In genomic region chr4:138922131-138922459, GRCm38 (mm10) we compare ENCODE assay signal across 8 mouse cellular contexts. TPM values are rescaled to one million over a fixed set of nuclear protein-coding genes. Genes with fewer than 3 reads are reported as not detected.
A peak's percentile ranks its signal among the peaks of the same experiment; 100 is the strongest.
DNase-seq lines count a peak whose midpoint lies in the region; ATAC-seq lines count a peak whose summit lies in the region.

No protein-coding gene starts in this region.

- H3K36me3 ChIP-seq in hindbrain, embryonic 10.5 days = no peaks in the 10 kb centered on the region
- H3K36me3 ChIP-seq in lung, embryonic 15.5 days = no peaks in the 10 kb centered on the region

- 0 out of 2 replicates have a peak, but pooled peaks cover 4% of the 10 kb centered on the region for H3K9me3 ChIP-seq in hindbrain, embryonic 10.5 days
- H3K9me3 ChIP-seq in lung, embryonic 15.5 days = no peaks in the 10 kb centered on the region

- peak overlapping the region; percentile 51 for H3K4me2 ChIP-seq in lung, embryonic 15.5 days

- WGBS in hindbrain, embryonic 10.5 days = 3% methylated on average over 11 of the region's 11 CpGs
- 1% methylated on average over 11 of the region's 11 CpGs for WGBS in lung, embryonic 15.5 days

- H3K27me3 ChIP-seq in hindbrain, embryonic 10.5 days (ENCODE audit: insufficient read depth, poor library complexity, severe bottlenecking) = no peaks in the 10 kb centered on the region
- H3K27me3 ChIP-seq in lung, embryonic 15.5 days = no peaks in the 10 kb centered on the region; the same call in 1 of the 2 replicates

- no peak overlapping the region for H3K27ac ChIP-seq in hindbrain, embryonic 10.5 days
- H3K27ac ChIP-seq in lung, embryonic 15.5 days = no peak overlapping the region

- peak; percentile 96 for DNase-seq in MN1 (ENCODE audit: low spot score)
- peak; percentile 81 for DNase-seq in cerebellum, adult 9-11 months
- peak; percentile 91 to 100 for DNase-seq in frontal cortex, adult 2 months (ENCODE audit: extremely low spot score in 1 of 2, low spot score in 1 of 2)
- peak; percentile 93 for DNase-seq in hindbrain, embryonic 10.5 days (ENCODE audit: low spot score)
- peak; percentile 99 for DNase-seq in layer of hippocampus, adult 9-10 months (ENCODE audit: low spot score)
- peak; percentile 98 for DNase-seq in ovary, postnatal 10 days (ENCODE audit: low spot score)
- peak; percentile 90 for DNase-seq in thymus, postnatal 0 days (ENCODE audit: low spot score)

- H3K9ac ChIP-seq in lung, embryonic 15.5 days = no peak overlapping the region

- H3K4me1 ChIP-seq in hindbrain, embryonic 10.5 days (replicated peaks) = peaks cover 15% of the 10 kb centered on the region
- H3K4me1 ChIP-seq in lung, embryonic 15.5 days = peaks cover 6% of the 10 kb centered on the region; the same call in 1 of the 2 replicates

- peak; percentile 75 for ATAC-seq in lung, embryonic 15.5 days (ENCODE audit: borderline replicate concordance, extremely low read depth, low FRiP score, low TSS enrichment)

- H3K4me3 ChIP-seq in hindbrain, embryonic 10.5 days = peak overlapping the region; percentile 30
- H3K4me3 ChIP-seq in lung, embryonic 15.5 days = no peak overlapping the region

RNA-seq across cellular contexts. Expression of gene Otud3, which starts 8.3 kb away (rescaled TPM):
- 11.3 and 13.3 TPM in 2 replicates for polyA plus RNA-seq in frontal cortex, adult 2 months (2012; rRNA removed)
- 2.4 and 3.0 TPM in 2 replicates for polyA plus RNA-seq in hindbrain, embryonic 10.5 days (2016; fragmentation: Nextera tagmentation; extraction: Ambion mirVana)
- polyA plus RNA-seq in lung, embryonic 15.5 days (2015; fragmentation: Nextera tagmentation; extraction: Ambion mirVana) = 3.7 TPM in 2 replicates
- polyA plus RNA-seq in thymus, postnatal 0 days (2015; fragmentation: Nextera tagmentation; extraction: Ambion mirVana) = 3.9 and 4.4 TPM in 2 replicates

RNA-seq across cellular contexts. Expression of gene Pla2g2e, which starts 44.4 kb away (rescaled TPM):
- polyA plus RNA-seq in frontal cortex, adult 2 months (2012; rRNA removed) = 0.19 TPM in 1 of 2 replicates, not detected in the other
- not detected in 2 replicates for polyA plus RNA-seq in hindbrain, embryonic 10.5 days (2016; fragmentation: Nextera tagmentation; extraction: Ambion mirVana)
- polyA plus RNA-seq in lung, embryonic 15.5 days (2015; fragmentation: Nextera tagmentation; extraction: Ambion mirVana) = not detected in 2 replicates
- 1.1 and 1.2 TPM in 2 replicates for polyA plus RNA-seq in thymus, postnatal 0 days (2015; fragmentation: Nextera tagmentation; extraction: Ambion mirVana)

RNA-seq across cellular contexts. Expression of gene Rnf186, which starts 44.8 kb away (rescaled TPM):
- not detected in 2 replicates for polyA plus RNA-seq in frontal cortex, adult 2 months (2012; rRNA removed)
- not detected in 2 replicates for polyA plus RNA-seq in hindbrain, embryonic 10.5 days (2016; fragmentation: Nextera tagmentation; extraction: Ambion mirVana)
- polyA plus RNA-seq in lung, embryonic 15.5 days (2015; fragmentation: Nextera tagmentation; extraction: Ambion mirVana) = 2.2 and 2.3 TPM in 2 replicates
- polyA plus RNA-seq in thymus, postnatal 0 days (2015; fragmentation: Nextera tagmentation; extraction: Ambion mirVana) = 0.61 and 1.1 TPM in 2 replicates

RNA-seq across cellular contexts. Expression of gene Gm13030, which starts 48.3 kb away (rescaled TPM):
- not detected in 2 replicates for polyA plus RNA-seq in frontal cortex, adult 2 months (2012; rRNA removed)
- polyA plus RNA-seq in hindbrain, embryonic 10.5 days (2016; fragmentation: Nextera tagmentation; extraction: Ambion mirVana) = not detected in 2 replicates
- not detected in 2 replicates for polyA plus RNA-seq in lung, embryonic 15.5 days (2015; fragmentation: Nextera tagmentation; extraction: Ambion mirVana)
- not detected in 2 replicates for polyA plus RNA-seq in thymus, postnatal 0 days (2015; fragmentation: Nextera tagmentation; extraction: Ambion mirVana)

RNA-seq across cellular contexts. Expression of gene Tmco4, which starts 50.6 kb away (rescaled TPM):
- polyA plus RNA-seq in frontal cortex, adult 2 months (2012; rRNA removed) = 3.3 and 3.4 TPM in 2 replicates
- polyA plus RNA-seq in hindbrain, embryonic 10.5 days (2016; fragmentation: Nextera tagmentation; extraction: Ambion mirVana) = 0.70 and 1.1 TPM in 2 replicates
- 4.1 and 5.4 TPM in 2 replicates for polyA plus RNA-seq in lung, embryonic 15.5 days (2015; fragmentation: Nextera tagmentation; extraction: Ambion mirVana)
- 10.7 and 11.4 TPM in 2 replicates for polyA plus RNA-seq in thymus, postnatal 0 days (2015; fragmentation: Nextera tagmentation; extraction: Ambion mirVana)
